Mouse (Mus musculus): Measurements from ENCODE around the gene Nt5c1b. TPM values are rescaled to one million over a fixed set of nuclear protein-coding genes. Genes with fewer than 3 reads are reported as not detected.

The Nt5c1b gene
- polyA plus RNA-seq (2015; fragmentation: Nextera tagmentation; extraction: Ambion mirVana) = 0.19 TPM in 1 of 2 replicates, not detected in the other

GRCm38 (mm10) chr12:10369673-10370072 lies at the start of gene Nt5c1b:
Gene Nt5c1b (plus strand): TSS chr12:10369973.

GRCm38 (mm10) chr12:10390671-10391441 lies 21.1 kb downstream of the Nt5c1b start, which contains the start of gene Rdh14:
Gene Rdh14 (plus strand): TSS chr12:10390772.

Other genes with a start within 250 kb of the Nt5c1b start
- gene Rdh14, start 20.8 kb downstream of the Nt5c1b start, polyA plus RNA-seq (2015; fragmentation: Nextera tagmentation; extraction: Ambion mirVana) = 47.3 and 51.1 TPM in 2 replicates